Mouse (Mus musculus): ENCODE measurements around the gene Rapgef5.

GRCm38 (mm10) chr12:117683377-117683776 is 167.1 kb downstream of the Rapgef5 start:
- no peak for TF ChIP-seq USF1 (IDR thresholded peaks at IDR 0.05; ENCODE audit: low read depth)
- no peak for TF ChIP-seq MYOG (IDR thresholded peaks at IDR 0.05; ENCODE audit: control insufficient read depth, extremely low read depth, insufficient read length)
- TF ChIP-seq CTCF (IDR thresholded peaks at IDR 0.05; ENCODE audit: control insufficient read depth, insufficient read depth, insufficient read length): no peak
- no peak for TF ChIP-seq MYOD1 (IDR thresholded peaks at IDR 0.05; ENCODE audit: control insufficient read depth, insufficient read length, low read depth)
